Mouse (Mus musculus) layer of hippocampus, adult 2 months (tissue): Measurements from ENCODE around the gene Capn12. TPM values are rescaled to one million over a fixed set of nuclear protein-coding genes. Genes with fewer than 3 reads are reported as not detected.
A peak's percentile ranks its signal among the peaks of the same experiment; 100 is the strongest.

Source experiments
- DNase-seq, 2 experiments: peaks; one replicate each; pipeline ENCODE4 v3.0.0; 2022; ENCODE audit warnings: low spot score in 2 of 2
- H3K27ac ChIP-seq: fragments of 200-600 bp; 2 replicates; pipeline ENCODE4 v1.8.1; 2022
- H3K4me3 ChIP-seq: fragments of 200-600 bp; 2 replicates; pipeline ENCODE4 v1.8.1; 2022; ENCODE audit warnings: mild to moderate bottlenecking
- CTCF ChIP-seq: fragments of 200-600 bp; conservative IDR thresholded peaks from 2 replicates; pipeline ENCODE4 v1.8.1; 2022; ENCODE audit warnings: antibody characterized with exemption, mild to moderate bottlenecking, moderate library complexity
- long read RNA-seq, 2 experiments: library from polyadenylated mRNA; stranded (forward); transcript quantifications; one replicate each; pipeline ENCODE4 v2.0.0; 2021; ENCODE audit warnings: borderline mapping rate in 2 of 2
- total RNA-seq, 2 experiments: library from RNA; stranded (reverse); gene quantifications; 2 replicates each; pipeline ENCODE4 v1.2.3; 2021

Gene Capn12
- total RNA-seq, result under 1 TPM; 0.15 to 0.29 TPM
- long read RNA-seq, experiment 1, partial matches to known transcripts, result 0 of 1 reads
- long read RNA-seq, experiment 1, other reads (novel, unspliced or antisense), result 1 of 1 reads
- long read RNA-seq, experiment 2, partial matches to known transcripts, result 1 of 1 reads
- long read RNA-seq, experiment 2, other reads (novel, unspliced or antisense), result 0 of 1 reads

DNA sequence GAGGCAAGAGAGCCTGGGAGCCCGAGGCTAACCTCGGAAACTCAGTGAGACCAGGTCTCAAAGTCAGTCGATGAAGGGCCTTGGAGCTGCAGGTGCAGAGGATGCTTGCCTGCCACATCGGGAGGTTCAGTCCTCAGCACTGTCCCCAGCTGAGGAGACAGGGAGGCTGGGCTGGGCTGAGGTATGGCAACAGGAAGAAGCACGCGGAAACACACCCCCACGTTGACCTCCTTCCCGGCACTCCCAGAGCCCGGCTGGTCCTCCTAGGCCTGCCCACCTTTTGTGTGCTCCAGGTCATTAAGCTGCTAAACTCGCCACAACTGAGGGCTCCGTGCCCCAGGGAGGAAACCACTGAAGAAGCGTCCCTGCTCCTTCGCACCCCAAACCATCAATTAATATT, at the start of gene Capn12:
Capn12 (plus strand) TSS at position 224 of the 400 bp plus-strand sequence.
- no peak for DNase-seq
- no peak for TF ChIP-seq CTCF
- no peak within 1 kb of the TSS for H3K4me3 ChIP-seq
- H3K27ac ChIP-seq, result no peak within 1 kb of the TSS

DNA sequence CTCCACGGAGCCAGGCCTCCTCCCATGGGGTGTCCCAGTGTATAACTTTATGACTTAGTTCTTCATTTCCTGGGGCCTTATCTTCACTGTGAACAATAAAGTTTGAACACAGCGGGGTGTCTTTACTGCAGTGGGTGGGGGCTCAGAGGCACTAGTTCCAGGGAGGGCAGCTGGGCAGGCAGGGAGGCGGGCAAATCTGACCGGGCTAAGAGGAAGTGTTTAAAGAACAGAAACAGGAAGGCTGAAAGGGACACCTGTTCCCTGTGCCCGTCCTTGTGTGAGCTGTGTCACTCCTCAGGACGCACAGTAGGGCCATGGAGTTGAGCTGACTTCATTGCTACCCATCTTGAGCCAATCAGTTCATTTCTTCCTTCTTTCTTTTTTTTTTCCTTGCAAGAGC, 49.1 kb upstream of the Capn12 start:
- no peak overlapping the region for H3K27ac ChIP-seq
- no peak overlapping the region for H3K4me3 ChIP-seq
- no peak for DNase-seq
- TF ChIP-seq CTCF, result no peak

DNA sequence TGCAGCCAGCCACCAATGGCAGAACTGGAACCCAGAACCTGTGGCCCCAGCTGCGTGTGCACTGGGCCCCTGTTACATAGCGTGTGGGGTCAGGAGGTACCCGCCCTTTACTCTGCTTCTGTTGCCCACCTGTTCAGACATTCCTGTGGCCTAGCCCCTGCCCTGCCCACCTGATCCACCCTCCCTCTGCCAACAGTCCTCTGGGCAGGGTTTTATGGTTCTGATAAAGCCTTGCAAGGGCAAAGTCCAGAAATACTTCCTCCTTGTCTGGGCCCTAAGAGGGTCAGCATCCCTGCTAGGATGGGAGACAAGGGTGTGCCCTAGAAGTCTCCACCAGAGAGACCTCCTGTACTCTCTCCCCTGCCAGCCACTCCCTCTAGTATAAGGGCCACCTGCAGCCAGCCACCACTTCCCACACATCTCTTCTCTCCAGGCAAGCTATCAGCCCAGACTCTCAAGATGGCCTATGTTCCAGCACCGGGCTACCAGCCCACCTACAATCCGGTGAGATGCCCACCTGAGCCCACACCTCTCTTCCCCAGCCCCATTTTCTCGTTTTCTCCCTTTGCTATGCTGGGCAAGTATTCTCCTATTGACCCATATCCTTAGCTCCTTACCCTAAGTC, 47.4 kb upstream of the Capn12 start, which contains the start of gene Lgals4:
Lgals4 (plus strand) TSS at position 132 of the 625 bp plus-strand sequence.
- no peak for DNase-seq
- Histone ChIP-seq H3K4me3 (no peak within 1 kb of the TSS), H3K27ac (no peak within 1 kb of the TSS)
- TF ChIP-seq CTCF, result no peak

DNA sequence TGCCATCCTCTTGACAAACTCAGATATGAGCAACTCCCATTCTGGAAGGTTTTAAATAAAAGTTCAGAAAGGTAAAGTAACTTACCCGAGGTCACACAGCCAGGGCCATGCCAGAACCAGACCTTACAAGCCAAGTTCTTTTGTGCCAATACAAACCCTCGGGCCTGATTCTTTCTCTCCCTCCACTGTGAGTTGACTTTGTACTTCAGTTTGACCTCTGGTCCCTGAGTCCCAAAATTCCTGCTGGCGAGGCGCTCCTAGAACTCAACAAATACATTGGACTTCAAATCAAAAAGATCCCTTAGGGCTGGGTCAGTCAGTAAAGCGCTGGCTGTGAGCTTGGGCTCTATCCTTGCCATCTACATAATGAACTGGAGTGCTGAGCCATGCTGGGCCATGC, 44.3 kb upstream of the Capn12 start:
- H3K4me3 ChIP-seq, result no peak overlapping the region
- TF ChIP-seq CTCF, result no peak
- no peak for DNase-seq
- H3K27ac ChIP-seq, result no peak overlapping the region

DNA sequence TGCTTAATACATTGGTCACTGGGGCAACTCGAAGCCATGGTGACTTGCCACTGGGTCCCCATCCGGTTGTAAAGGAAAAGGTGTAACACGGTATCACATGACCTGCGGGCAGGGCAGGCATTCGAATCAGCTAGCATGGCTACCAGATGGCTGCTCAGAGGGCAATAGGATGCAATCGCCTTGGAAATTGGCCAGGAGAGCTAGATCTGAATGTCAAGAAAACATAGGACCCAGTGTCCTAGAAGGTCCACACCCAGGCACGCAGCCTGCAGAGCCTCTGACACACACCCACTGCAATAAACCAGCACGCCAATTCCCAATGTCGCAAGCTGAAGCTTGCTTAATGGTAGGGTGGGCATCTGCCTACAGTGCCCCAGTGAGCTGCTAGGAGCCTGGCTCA, 42.9 kb upstream of the Capn12 start:
- no peak for DNase-seq
- no peak overlapping the region for H3K4me3 ChIP-seq
- no peak overlapping the region for H3K27ac ChIP-seq
- TF ChIP-seq CTCF, result no peak

DNA sequence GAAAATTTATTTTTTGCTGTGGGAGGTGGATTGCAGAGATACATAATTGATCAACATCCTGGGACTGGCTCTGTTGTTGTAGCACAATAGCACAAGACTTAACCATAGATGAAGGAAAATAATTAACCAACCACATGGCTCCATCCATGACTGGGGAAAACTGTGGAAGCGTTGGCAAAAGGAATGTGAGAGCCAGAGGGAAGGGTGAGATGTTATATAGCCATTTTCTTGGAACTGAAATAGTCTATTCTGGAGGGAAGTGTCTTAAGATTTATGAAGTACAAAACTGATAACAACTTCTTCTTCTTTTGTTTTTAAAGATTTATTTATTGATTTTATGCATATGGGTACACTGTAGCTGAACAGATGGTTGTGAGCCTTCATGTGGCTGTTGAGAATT, 33.9 kb upstream of the Capn12 start:
- no peak for TF ChIP-seq CTCF
- no peak overlapping the region for H3K27ac ChIP-seq
- no peak for DNase-seq
- H3K4me3 ChIP-seq, result no peak overlapping the region

DNA sequence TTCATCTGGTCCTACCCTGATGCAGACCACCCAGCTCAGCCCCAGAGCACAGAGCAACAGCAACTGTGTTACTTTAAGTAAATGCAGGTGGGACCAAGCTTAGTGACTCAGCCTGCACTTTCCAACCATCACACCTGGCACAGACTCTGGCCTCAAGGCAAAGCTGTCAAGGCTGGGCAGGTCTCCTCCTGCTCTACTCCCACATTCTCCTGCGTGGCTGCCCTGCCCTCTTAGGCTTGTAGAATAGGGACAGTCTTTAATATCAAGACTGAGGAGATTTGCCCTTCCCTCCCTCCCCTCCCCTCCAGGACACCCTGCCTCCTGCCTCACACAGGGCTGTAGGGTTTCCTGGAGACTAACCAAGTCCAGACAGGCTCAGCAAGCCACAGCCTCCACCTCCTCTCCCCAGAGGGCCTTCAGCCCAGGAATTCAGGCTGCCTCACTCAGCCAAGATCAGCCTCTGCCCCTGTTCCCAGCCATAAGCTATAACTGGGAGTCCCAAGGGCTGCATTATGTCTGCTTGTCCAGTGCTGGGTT, 31.5 kb upstream of the Capn12 start:
- Histone ChIP-seq H3K27ac (no peak overlapping the region), H3K4me3 (no peak overlapping the region)
- DNase-seq, result no peak
- no peak for TF ChIP-seq CTCF

DNA sequence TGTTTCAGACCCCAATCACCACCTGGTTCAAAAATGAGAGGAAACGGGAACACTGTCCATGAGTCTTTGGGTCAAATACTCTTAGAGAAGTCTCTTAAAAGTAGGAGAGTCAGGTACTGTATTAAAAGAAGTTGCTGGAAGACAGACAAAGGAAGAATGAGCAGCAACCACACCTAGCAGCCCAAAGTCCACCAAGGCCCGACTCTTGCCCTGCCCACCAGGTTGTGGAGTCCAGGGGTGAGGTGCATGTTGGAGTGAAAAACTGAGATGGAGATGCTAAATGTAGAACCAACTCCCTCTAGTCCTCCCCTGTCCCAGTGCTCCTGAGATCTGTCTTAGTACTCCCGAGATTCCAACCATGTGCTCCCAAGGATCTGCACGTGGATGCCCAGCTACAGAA, 30.6 kb upstream of the Capn12 start:
- no peak overlapping the region for H3K4me3 ChIP-seq
- H3K27ac ChIP-seq, result no peak overlapping the region
- no peak for DNase-seq
- TF ChIP-seq CTCF, result no peak

DNA sequence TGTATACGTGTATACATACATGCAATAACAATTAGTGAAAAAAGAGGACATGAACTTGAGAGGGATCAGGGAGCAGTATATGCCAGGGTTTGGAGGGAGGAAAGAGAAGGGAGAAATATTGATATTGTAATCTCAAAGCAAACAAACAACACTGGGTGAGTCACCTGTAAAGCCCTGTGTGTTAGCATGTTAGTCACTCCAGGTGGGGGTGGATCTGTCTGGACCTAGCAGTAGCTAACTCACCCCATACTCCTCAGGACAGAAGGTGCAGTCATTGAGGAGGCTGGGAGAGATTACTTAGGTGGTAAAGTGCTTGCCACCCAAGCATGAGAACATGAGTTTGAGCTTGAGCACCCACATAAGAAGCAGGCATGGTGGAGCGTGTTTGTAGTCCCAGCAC, 21.3 kb upstream of the Capn12 start:
- no peak overlapping the region for H3K4me3 ChIP-seq
- no peak for TF ChIP-seq CTCF
- H3K27ac ChIP-seq, result no peak overlapping the region
- no peak for DNase-seq

DNA sequence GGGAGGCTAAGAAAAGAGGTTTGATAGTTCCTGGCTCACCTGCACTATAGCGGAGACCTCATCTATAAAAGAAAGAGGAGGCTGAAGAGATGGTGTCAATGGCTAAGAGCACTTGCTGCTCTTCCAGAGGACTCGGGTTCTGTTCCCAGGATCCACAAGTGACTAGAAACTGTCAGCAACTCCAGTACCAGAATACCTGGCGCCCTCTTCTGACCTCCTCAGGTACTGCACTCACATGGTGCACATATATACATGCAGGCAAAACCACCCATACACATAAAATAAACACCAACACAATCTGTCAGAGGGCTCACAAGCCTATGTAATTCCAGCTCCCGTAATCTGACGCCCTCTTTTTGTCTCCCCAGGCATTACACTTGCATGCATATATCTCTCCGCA, 20.3 kb upstream of the Capn12 start:
- DNase-seq, result no peak
- peak; percentile 55 for TF ChIP-seq CTCF
- Histone ChIP-seq H3K27ac (no peak overlapping the region), H3K4me3 (no peak overlapping the region)

DNA sequence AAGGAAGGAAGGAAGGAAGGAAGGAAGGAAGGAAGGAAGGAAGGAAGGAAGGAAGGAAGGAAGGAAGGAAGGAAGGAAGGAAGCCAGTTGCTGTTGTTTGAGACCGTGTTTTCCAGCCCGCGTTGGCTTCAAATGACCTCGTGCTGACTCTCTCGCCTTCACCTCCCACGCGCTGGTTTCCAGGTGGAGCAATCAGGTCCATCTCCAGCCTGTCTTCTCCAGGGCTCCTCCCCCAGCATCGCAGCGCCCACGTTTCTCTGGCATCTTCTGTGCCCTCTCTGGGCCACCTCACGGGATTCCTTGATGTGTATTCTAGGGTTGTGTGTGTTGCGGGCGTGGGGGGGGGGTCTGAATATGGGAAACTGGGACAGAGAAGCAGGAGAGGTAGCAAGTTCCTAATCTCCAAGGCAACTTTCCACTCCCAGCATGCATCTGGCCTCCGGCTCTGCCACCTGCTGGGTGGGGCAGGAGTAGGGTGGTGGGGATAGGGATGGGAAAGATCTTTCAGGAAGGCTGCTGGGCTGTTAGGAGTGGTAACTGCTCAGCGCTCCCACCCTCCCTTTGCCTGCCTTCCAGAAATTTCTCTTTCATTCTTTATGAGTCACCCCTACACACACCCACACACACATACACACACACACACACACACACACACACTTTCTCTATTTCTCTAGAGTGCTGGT, 18.3 kb upstream of the Capn12 start:
- Histone ChIP-seq H3K4me3 (no peak overlapping the region), H3K27ac (no peak overlapping the region)
- TF ChIP-seq CTCF, result no peak
- peak; percentile 19 to 48 for DNase-seq

DNA sequence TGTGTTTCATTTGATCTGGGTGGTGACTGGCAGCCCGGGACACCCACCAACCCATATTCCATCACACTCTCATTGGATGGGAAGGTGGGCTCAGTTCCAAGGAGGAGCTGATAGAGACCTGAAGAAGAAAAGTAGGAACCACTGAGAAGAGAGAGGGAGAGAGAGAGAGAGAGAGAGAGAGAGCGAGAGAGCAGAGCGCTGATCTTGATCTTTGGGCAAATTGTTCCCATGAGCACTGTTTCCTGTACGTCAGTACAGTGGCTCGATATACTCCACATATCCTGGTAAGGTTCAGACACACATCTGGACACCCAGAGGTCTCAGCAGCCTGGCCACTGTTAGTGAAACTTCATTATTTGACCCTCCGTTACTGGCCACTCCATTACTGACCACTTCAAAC, 17.7 kb upstream of the Capn12 start, which contains the start of gene Lgals7:
Lgals7 (plus strand) TSS at position 314 of the 400 bp plus-strand sequence.
- DNase-seq, result no peak
- Histone ChIP-seq H3K27ac (no peak within 1 kb of the TSS), H3K4me3 (no peak within 1 kb of the TSS)
- no peak for TF ChIP-seq CTCF

DNA sequence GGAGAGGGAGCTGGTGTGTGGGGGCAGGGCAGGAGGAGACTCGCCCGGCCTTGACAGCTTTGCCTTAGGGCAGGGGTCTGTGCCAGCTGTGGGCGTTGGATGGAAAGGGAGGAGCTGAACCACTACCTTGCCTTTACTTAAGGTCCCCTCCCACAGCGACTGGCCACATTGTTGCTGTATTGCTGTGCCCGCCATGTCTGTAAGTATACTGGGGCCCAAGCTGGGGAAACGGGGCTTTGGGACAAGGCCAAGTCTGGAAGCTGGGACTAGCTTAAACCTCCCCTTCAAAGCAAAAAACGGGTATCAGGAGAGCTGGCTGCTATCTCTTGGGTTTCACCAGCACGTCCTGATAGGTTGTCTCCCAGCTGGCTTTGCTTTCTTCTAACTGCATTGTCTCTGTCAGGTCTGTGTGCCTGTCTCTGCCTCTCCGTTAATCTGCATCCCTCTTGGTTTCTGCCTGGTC, 16.9 kb upstream of the Capn12 start:
- no peak overlapping the region for H3K4me3 ChIP-seq
- peak in 1 of 2 experiments; percentile 18 for DNase-seq
- no peak for TF ChIP-seq CTCF
- no peak overlapping the region for H3K27ac ChIP-seq
